Mouse (Mus musculus) heart, embryonic 16.5 days (tissue): ENCODE data around the gene Samd8. TPM values are rescaled to one million over a fixed set of nuclear protein-coding genes. Genes with fewer than 3 reads are reported as not detected.

Source experiments
- ATAC-seq: fragments of 200-750 bp; cut with Nextera tagmentation; replicated peaks from 2 replicates; pipeline ENCODE4 v1.8.0; 2017; ENCODE audit warnings: moderate number of reproducible peaks; ENCODE audit not compliant: insufficient read depth, low FRiP score; ENCODE audit errors: extremely low read depth
- H3K27ac ChIP-seq: fragments of 300-500 bp; sonication (generic); 2 replicates; pipeline ENCODE4 v1.5.1; 2014; ENCODE audit warnings: mild to moderate bottlenecking, low read length, control low read depth, moderate library complexity
- H3K27me3 ChIP-seq: fragments of 300-500 bp; sonication (generic); 2 replicates; pipeline ENCODE4 v1.6.1; 2014; ENCODE audit warnings: low read length, mixed read lengths; ENCODE audit not compliant: control insufficient read depth, insufficient read depth
- H3K36me3 ChIP-seq: fragments of 300-500 bp; sonication (generic); 2 replicates; pipeline ENCODE4 v1.6.1; 2014; ENCODE audit not compliant: control insufficient read depth, insufficient read depth
- H3K4me1 ChIP-seq: fragments of 300-500 bp; sonication (generic); 2 replicates; pipeline ENCODE4 v1.6.1; 2014; ENCODE audit warnings: low read length, mixed read lengths; ENCODE audit not compliant: control insufficient read depth, insufficient read depth
- H3K4me2 ChIP-seq: fragments of 300-500 bp; sonication (generic); 2 replicates; pipeline ENCODE4 v1.6.1; 2014; ENCODE audit warnings: low read depth, mild to moderate bottlenecking, control low read depth, low read length
- H3K4me3 ChIP-seq: fragments of 300-500 bp; sonication (generic); 2 replicates; pipeline ENCODE4 v1.5.1; 2014; ENCODE audit warnings: mild to moderate bottlenecking, control low read depth, low read length
- H3K9ac ChIP-seq: fragments of 300-500 bp; sonication (generic); 2 replicates; pipeline ENCODE4 v1.6.1; 2014; ENCODE audit warnings: low read length, control low read depth
- H3K9me3 ChIP-seq: fragments of 300-500 bp; sonication (generic); replicated peaks from 2 replicates; pipeline ENCODE4 v1.6.1; 2016; ENCODE audit warnings: low read length; ENCODE audit not compliant: control insufficient read depth
- WGBS: fragments of 180-500 bp; shearing (Covaris S2); extraction: QIAGEN DNeasy Blood & Tissue Kit; methylation state at CpG from one replicate; pipeline ENCODE4 v1.1.7; 2014; 5-methylcytosine and 5-hydroxymethylcytosine counted together
- polyA plus RNA-seq: library from polyadenylated mRNA; unstranded; fragments of >200 nt; fragmentation: Nextera tagmentation; extraction: Ambion mirVana; gene quantifications from 2 replicates; pipeline ENCODE4 v1.2.1, GENCODE M21; 2015

Gene Samd8
- polyA plus RNA-seq, 1 experiment from 2014 or later: 9.1 TPM

DNA sequence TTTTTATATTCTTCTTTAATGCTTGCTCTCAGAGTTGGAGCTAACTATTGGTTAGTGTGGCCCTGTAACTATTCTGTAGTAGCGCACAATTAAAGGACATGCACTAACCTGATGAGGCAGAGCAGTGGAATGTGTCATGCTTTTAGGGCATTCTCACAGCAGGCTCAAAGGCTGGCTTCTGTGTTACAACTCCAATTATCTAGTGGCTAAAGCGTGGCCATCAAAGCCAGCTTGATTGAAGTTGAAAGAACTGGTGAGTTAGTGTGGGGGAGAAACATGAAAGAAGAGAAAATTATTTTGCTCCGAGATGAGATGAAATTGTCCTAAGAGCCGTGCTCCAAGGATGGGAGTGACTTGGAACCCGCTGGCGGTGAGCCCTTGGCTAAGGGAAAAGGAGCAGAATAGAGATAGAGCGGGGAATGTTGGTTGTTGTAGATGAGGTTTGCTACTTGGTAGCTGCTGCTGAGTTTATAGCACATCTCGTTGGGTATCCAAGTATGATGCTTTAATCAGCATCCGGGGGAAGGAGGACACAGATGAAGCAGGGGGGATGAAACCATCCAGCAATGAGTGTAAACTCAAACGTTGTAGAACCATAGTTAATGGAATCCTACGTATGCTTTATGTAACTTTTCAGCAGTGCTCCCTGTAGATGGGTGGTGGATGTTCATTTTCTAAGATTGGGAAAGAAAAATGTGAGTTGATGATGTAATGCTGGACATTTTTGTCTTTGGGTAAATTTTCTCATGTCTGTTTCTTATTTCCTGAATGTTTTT lies 22.4 kb downstream of the Samd8 start:
- H3K27me3 ChIP-seq: no peaks in the 10 kb centered on the region
- no peak for ATAC-seq
- H3K4me1 ChIP-seq: peaks cover 8% of the 10 kb centered on the region; the same call in 1 of the 2 replicates
- WGBS: 75% methylated on average over 11 of the region's 11 CpGs
- H3K4me2 ChIP-seq: no peak overlapping the region
- H3K4me3 ChIP-seq: no peak overlapping the region
- no peaks in the 10 kb centered on the region for H3K9me3 ChIP-seq
- H3K36me3 ChIP-seq: peaks cover 5% of the 10 kb centered on the region
- H3K9ac ChIP-seq: no peak overlapping the region
- no peak overlapping the region for H3K27ac ChIP-seq

DNA sequence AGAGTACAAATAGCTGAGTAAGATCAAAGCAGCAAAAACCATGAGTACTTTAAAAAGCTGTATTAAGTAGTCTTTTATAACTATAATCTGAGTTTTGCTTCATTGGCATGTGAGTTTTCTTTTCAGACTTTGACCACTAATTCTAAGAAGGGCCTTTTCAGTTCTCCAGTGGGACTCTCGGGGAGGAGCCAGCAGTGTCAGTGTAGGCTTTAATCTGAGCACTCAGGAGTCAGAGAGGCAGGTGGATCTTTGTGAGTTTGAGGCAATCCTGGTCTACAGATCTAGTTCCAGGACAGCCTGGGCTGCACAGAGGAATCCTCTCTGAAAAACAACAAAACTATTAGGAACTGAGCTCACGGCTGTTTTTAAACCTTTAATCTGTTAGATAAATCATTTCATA lies 23.6 kb downstream of the Samd8 start:
- 74% methylated on average over 2 of the region's 2 CpGs for WGBS
- Histone ChIP-seq H3K36me3 (peaks cover 7% of the 10 kb centered on the region), H3K27me3 (no peaks in the 10 kb centered on the region), H3K4me2 (no peak overlapping the region), H3K4me1 (peaks cover 8% of the 10 kb centered on the region; the same call in 1 of the 2 replicates), H3K4me3 (no peak overlapping the region), H3K9me3 (no peaks in the 10 kb centered on the region), H3K27ac (no peak overlapping the region), H3K9ac (no peak overlapping the region)
- no peak for ATAC-seq

DNA sequence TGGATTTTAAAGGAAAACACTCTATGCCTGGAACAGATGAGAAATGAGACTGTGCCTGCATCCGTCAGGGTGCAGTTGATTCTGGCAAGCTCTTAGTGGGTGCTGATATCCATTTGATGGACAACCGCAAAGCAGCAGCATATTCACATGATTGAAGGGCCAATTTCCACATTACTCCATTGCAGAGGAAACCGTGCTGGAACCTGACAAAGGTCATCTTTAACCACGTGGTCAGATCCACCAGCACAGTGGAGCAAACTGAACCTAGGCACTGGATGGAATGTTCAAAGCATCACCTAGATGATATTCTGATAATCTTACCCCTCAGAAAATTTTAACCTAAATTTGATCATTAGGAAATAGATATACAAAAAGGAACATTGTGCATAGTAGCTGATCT lies 25.9 kb downstream of the Samd8 start:
- WGBS: 91% methylated on average over 4 of the region's 4 CpGs
- ATAC-seq: no peak

DNA sequence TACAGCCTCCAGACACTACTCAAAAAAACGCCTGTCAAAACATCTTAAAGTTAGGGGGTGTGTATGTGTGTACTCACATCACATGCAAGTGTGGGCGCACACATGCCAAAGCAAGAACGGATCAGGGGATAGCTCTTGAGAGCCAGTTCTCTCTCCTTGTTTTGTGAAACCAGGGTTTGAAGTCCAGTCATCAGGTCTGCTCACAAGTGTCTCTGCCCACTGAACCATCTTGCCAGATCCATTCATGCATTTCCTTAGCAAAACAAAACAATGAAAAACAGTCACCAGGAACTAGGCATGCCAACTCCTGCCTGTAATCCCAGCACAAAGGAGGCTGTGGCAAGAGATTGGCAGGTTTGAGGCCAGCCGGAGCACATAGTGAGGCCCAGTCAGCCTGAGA lies 36.2 kb downstream of the Samd8 start:
- peaks cover 21% of the 10 kb centered on the region; the same call in 1 of the 2 replicates for H3K36me3 ChIP-seq
- no peak overlapping the region for H3K4me3 ChIP-seq
- H3K4me1 ChIP-seq: no peaks in the 10 kb centered on the region
- no peaks in the 10 kb centered on the region for H3K9me3 ChIP-seq
- H3K4me2 ChIP-seq: no peak overlapping the region
- ATAC-seq: no peak
- H3K27me3 ChIP-seq: no peaks in the 10 kb centered on the region
- H3K27ac ChIP-seq: no peak overlapping the region; the same call in 1 of the 2 replicates
- no peak overlapping the region for H3K9ac ChIP-seq
- WGBS: 81% methylated on average over 4 of the region's 4 CpGs

More for the DNA sequence above, 25.9 kb downstream of the Samd8 start:
- Histone ChIP-seq H3K4me2 (no peak overlapping the region), H3K9me3 (no peaks in the 10 kb centered on the region), H3K27ac (no peak overlapping the region), H3K4me3 (no peak overlapping the region), H3K9ac (no peak overlapping the region), H3K36me3 (peaks cover 16% of the 10 kb centered on the region), H3K4me1 (peaks cover 7% of the 10 kb centered on the region; the same call in 1 of the 2 replicates), H3K27me3 (no peaks in the 10 kb centered on the region)

DNA sequence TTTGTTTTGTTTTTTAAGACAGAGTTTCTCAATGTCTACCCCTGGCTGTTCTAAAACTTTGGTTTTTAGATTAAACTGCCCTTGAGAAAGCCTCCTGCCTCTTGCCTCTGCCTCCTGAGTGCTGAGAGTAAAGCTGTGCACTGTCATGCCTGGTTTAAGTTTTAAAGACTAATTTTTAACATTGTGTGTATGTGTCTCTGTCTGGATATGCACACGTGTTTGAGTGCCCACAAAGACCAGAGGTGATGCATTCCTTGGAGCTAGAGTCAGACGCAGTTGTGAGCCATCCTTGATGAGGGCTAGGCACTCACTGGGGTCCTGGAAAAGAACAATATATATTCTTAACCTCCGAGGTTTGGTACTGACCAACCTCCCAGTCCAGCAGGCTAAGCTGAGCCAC lies 37.0 kb downstream of the Samd8 start:
- no peaks in the 10 kb centered on the region for H3K9me3 ChIP-seq
- peaks cover 21% of the 10 kb centered on the region; the same call in 1 of the 2 replicates for H3K36me3 ChIP-seq
- WGBS: 84% methylated on average over 3 of the region's 3 CpGs
- no peaks in the 10 kb centered on the region for H3K27me3 ChIP-seq
- H3K4me3 ChIP-seq: no peak overlapping the region
- H3K4me1 ChIP-seq: no peaks in the 10 kb centered on the region
- no peak overlapping the region for H3K27ac ChIP-seq
- no peak overlapping the region for H3K9ac ChIP-seq
- no peak for ATAC-seq
- no peak overlapping the region for H3K4me2 ChIP-seq

DNA sequence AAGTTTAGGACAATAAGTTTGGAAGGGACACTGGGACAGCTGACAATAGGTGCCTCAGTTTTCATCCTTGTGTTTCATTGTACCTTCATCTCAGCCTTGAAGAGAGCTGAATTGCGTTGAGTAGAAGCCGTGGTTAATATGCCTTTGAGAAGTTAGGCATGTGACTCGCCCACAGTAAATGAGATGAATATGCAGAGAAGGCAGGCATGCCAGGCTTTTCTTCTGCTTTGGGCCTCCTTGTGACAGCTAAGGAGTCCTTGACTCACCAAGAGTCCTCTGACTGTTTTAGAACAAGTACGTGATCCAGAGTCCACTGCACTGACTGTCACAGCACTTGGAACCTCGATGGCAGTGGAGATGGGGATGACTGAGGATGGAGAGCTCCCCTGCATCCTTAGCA lies 37.8 kb downstream of the Samd8 start:
- ATAC-seq: no peak
- WGBS: 94% methylated on average over 5 of the region's 5 CpGs
- H3K27ac ChIP-seq: no peak overlapping the region
- no peaks in the 10 kb centered on the region for H3K9me3 ChIP-seq
- no peak overlapping the region for H3K4me3 ChIP-seq
- no peak overlapping the region for H3K9ac ChIP-seq
- peaks cover 27% of the 10 kb centered on the region for H3K36me3 ChIP-seq
- no peaks in the 10 kb centered on the region for H3K27me3 ChIP-seq
- H3K4me2 ChIP-seq: no peak overlapping the region
- H3K4me1 ChIP-seq: no peaks in the 10 kb centered on the region

DNA sequence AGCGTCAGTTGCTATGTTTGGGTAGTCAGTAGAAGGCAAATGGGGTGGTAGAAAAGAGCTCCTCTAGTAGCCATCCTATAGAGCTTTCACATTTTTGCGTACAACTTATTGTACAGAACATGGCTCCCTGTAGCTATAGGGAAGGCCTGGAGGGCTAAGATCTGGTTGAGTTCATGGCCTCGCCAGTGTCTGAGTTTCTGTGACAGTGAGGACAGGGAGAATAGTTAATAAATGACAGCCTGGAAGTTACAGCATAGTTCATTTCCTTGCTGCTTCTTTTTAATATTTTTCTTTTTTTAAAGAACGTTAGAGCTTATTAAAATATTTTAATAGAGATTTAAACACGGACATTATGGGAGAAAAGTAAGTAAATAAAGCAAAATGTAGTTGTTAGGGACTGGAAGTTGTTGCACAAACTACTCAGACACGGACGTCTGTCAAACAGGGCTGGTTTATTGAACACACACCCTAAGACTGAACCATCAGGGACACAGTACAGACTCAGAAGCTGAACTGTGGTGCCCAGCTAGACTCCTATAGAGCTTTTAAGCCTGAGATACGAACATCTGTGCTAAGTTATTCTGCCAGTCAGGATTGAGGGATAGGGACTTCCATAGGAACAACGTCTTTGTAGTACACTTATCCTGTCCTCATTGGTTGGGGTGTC lies 40.4 kb downstream of the Samd8 start:
- no peak overlapping the region for H3K27ac ChIP-seq
- no peak for ATAC-seq
- H3K9ac ChIP-seq: no peak overlapping the region
- no peak overlapping the region for H3K4me3 ChIP-seq
- no peaks in the 10 kb centered on the region for H3K4me1 ChIP-seq
- no peaks in the 10 kb centered on the region for H3K27me3 ChIP-seq
- H3K36me3 ChIP-seq: peaks cover 22% of the 10 kb centered on the region
- no peak overlapping the region for H3K4me2 ChIP-seq
- H3K9me3 ChIP-seq: no peaks in the 10 kb centered on the region
- 91% methylated on average over 9 of the region's 9 CpGs for WGBS

DNA sequence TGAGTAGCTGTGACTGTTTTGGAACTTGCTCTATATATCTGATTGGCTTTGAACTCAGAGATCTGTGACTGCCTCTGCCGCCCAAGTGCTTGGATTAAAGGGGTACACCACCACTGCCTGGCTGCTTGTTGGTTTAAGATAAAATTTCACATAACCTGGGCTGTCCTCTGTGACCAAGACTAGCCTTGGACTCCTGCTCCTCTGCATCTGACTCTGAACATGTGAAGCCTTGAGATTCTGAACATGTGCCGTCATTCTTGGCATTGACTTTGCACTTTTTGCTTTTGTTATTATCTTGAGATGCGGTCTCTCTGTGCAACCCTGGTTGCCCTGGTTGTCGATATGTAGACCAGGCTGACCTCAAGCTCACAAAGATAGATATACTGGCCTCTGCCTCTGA lies 41.4 kb downstream of the Samd8 start:
- no peak for ATAC-seq
- 87% methylated on average over 4 of the region's 4 CpGs for WGBS
- Histone ChIP-seq H3K4me2 (no peak overlapping the region), H3K9me3 (no peaks in the 10 kb centered on the region), H3K27me3 (no peaks in the 10 kb centered on the region), H3K9ac (no peak overlapping the region), H3K27ac (no peak overlapping the region), H3K36me3 (peaks cover 18% of the 10 kb centered on the region), H3K4me1 (no peaks in the 10 kb centered on the region), H3K4me3 (no peak overlapping the region)

DNA sequence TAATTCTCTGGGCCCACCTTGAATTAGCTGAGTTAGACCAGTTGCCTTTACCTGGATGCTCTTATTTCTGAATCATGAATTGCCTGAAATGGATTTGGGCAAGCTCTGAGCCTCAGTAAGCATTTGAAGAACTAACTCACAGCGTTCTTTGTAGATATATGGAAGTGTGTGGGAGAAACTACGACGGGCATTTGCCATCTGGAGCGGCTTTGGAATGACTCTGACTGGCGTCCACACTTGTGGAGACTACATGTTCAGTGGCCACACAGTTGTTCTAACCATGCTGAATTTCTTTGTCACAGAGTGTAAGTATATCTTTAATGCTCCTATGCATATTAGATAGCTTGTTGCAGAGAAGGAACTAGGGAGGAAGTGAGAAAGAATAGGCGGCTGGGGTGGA lies 41.9 kb downstream of the Samd8 start:
- ATAC-seq: no peak
- WGBS: 91% methylated on average over 6 of the region's 6 CpGs
- peaks cover 17% of the 10 kb centered on the region for H3K36me3 ChIP-seq

More for the DNA sequence above, 41.9 kb downstream of the Samd8 start:
- Histone ChIP-seq H3K4me3 (no peak overlapping the region), H3K27me3 (no peaks in the 10 kb centered on the region), H3K4me1 (no peaks in the 10 kb centered on the region), H3K4me2 (no peak overlapping the region), H3K27ac (no peak overlapping the region), H3K9ac (no peak overlapping the region), H3K9me3 (no peaks in the 10 kb centered on the region)
